Mouse (Mus musculus) stomach, embryonic 14.5 days (tissue): ENCODE data around the gene Spint3. TPM values are rescaled to one million over a fixed set of nuclear protein-coding genes. Genes with fewer than 3 reads are reported as not detected.

Source experiments
- ATAC-seq: fragments of 200-750 bp; cut with Nextera tagmentation; 2 replicates; pipeline ENCODE4 v1.8.0; 2017; ENCODE audit warnings: low read depth, moderate TSS enrichment; ENCODE audit not compliant: insufficient number of reproducible peaks, insufficient read depth, low FRiP score
- H3K27ac ChIP-seq: fragments of 300-500 bp; sonication (generic); 2 replicates; pipeline ENCODE4 v1.5.1; 2014; ENCODE audit warnings: mild to moderate bottlenecking, low read length, moderate library complexity, mixed read lengths
- H3K27me3 ChIP-seq: fragments of 300-500 bp; sonication (generic); 2 replicates; pipeline ENCODE4 v1.6.1; 2014; ENCODE audit warnings: low read length, control low read depth, mixed read lengths; ENCODE audit not compliant: control insufficient read depth, insufficient read depth
- H3K36me3 ChIP-seq: fragments of 300-500 bp; sonication (generic); 2 replicates; pipeline ENCODE4 v1.6.1; 2014; ENCODE audit warnings: mild to moderate bottlenecking, control low read depth, low read length, moderate library complexity, mixed read lengths; ENCODE audit not compliant: control insufficient read depth, insufficient read depth
- H3K4me1 ChIP-seq: fragments of 300-500 bp; sonication (generic); 2 replicates; pipeline ENCODE4 v1.6.1; 2014; ENCODE audit warnings: low read length, control low read depth, mixed read lengths; ENCODE audit not compliant: control insufficient read depth, insufficient read depth
- H3K4me2 ChIP-seq: fragments of 300-500 bp; sonication (generic); replicated peaks from 2 replicates; pipeline ENCODE4 v1.6.1; 2014; ENCODE audit warnings: low read depth, low read length, control low read depth
- H3K4me3 ChIP-seq: fragments of 300-500 bp; sonication (generic); 2 replicates; pipeline ENCODE4 v1.5.1; 2014; ENCODE audit warnings: low read depth, low read length, control low read depth
- H3K9ac ChIP-seq: fragments of 300-500 bp; sonication (generic); replicated peaks from 2 replicates; pipeline ENCODE4 v1.6.1; 2014; ENCODE audit warnings: low read depth, mild to moderate bottlenecking, control low read depth, low read length, moderate library complexity, mixed read lengths
- H3K9me3 ChIP-seq: fragments of 300-500 bp; sonication (generic); 2 replicates; pipeline ENCODE4 v1.6.1; 2016; ENCODE audit warnings: low read depth, low read length, control low read depth; ENCODE audit not compliant: control insufficient read depth
- WGBS: fragments of 180-500 bp; shearing (Covaris S2); extraction: QIAGEN DNeasy Blood & Tissue Kit; methylation state at CpG from one replicate; pipeline ENCODE4 v1.1.7; 2014; 5-methylcytosine and 5-hydroxymethylcytosine counted together
- polyA plus RNA-seq: library from polyadenylated mRNA; unstranded; fragments of >200 nt; fragmentation: Nextera tagmentation; extraction: Ambion mirVana; gene quantifications from 2 replicates; pipeline ENCODE4 v1.2.1, GENCODE M21; 2014

Spint3 gene
- polyA plus RNA-seq, 1 experiment from 2014 or later = not detected

GRCm38 (mm10) chr2:164560106-164560505 lies 13.2 kb downstream of the Spint3 start:
- H3K4me3 ChIP-seq = no peak overlapping the region
- H3K9me3 ChIP-seq = no peaks in the 10 kb centered on the region
- no peaks in the 10 kb centered on the region for H3K36me3 ChIP-seq
- H3K27me3 ChIP-seq = no peaks in the 10 kb centered on the region
- no peak overlapping the region for H3K4me2 ChIP-seq
- WGBS = 84% methylated on average over 8 of the region's 8 CpGs
- 0 out of 2 replicates have a peak, but pooled peaks cover 8% of the 10 kb centered on the region for H3K4me1 ChIP-seq
- H3K9ac ChIP-seq = no peak overlapping the region
- no peak overlapping the region for H3K27ac ChIP-seq
- no peak for ATAC-seq

GRCm38 (mm10) chr2:164558991-164559645 lies 14.1 kb downstream of the Spint3 start:
- Histone ChIP-seq H3K4me2 (no peak overlapping the region), H3K4me3 (no peak overlapping the region), H3K4me1 (0 out of 2 replicates have a peak, but pooled peaks cover 4% of the 10 kb centered on the region), H3K27me3 (no peaks in the 10 kb centered on the region), H3K9ac (no peak overlapping the region), H3K9me3 (no peaks in the 10 kb centered on the region), H3K27ac (peak overlapping the region; percentile 68), H3K36me3 (no peaks in the 10 kb centered on the region)
- WGBS = 34% methylated on average over 16 of the region's 16 CpGs
- ATAC-seq = peak; percentile 61; the same call in 1 of the 2 replicates

GRCm38 (mm10) chr2:164558426-164558825 lies 14.8 kb downstream of the Spint3 start:
- 69% methylated on average over 8 of the region's 8 CpGs for WGBS
- no peak overlapping the region for H3K9ac ChIP-seq
- no peak overlapping the region for H3K4me3 ChIP-seq
- peak overlapping the region; percentile 68 for H3K27ac ChIP-seq
- ATAC-seq = no peak
- H3K4me2 ChIP-seq = no peak overlapping the region
- H3K27me3 ChIP-seq = no peaks in the 10 kb centered on the region
- no peaks in the 10 kb centered on the region for H3K9me3 ChIP-seq
- H3K36me3 ChIP-seq = no peaks in the 10 kb centered on the region
- 0 out of 2 replicates have a peak, but pooled peaks cover 4% of the 10 kb centered on the region for H3K4me1 ChIP-seq

GRCm38 (mm10) chr2:164551502-164551901 lies 21.8 kb downstream of the Spint3 start:
- Histone ChIP-seq H3K36me3 (no peaks in the 10 kb centered on the region), H3K4me2 (no peak overlapping the region), H3K9me3 (no peaks in the 10 kb centered on the region), H3K9ac (no peak overlapping the region), H3K27me3 (no peaks in the 10 kb centered on the region), H3K27ac (no peak overlapping the region), H3K4me3 (no peak overlapping the region), H3K4me1 (no peaks in the 10 kb centered on the region)
- WGBS = 81% methylated on average over 9 of the region's 9 CpGs
- no peak for ATAC-seq

- 72% methylated on average over 2 of the region's 2 CpGs for WGBS
- H3K4me2 ChIP-seq = no peak overlapping the region
- H3K4me3 ChIP-seq = no peak overlapping the region
- H3K27me3 ChIP-seq = no peaks in the 10 kb centered on the region
- H3K4me1 ChIP-seq = no peaks in the 10 kb centered on the region
- no peaks in the 10 kb centered on the region for H3K36me3 ChIP-seq
- ATAC-seq = no peak
- H3K27ac ChIP-seq = no peak overlapping the region
- no peaks in the 10 kb centered on the region for H3K9me3 ChIP-seq
- no peak overlapping the region for H3K9ac ChIP-seq
Observed at GRCm38 (mm10) chr2:164550895-164551269, 22.4 kb downstream of the Spint3 start.

- Histone ChIP-seq H3K27me3 (no peaks in the 10 kb centered on the region), H3K9me3 (no peaks in the 10 kb centered on the region), H3K27ac (no peak overlapping the region), H3K9ac (no peak overlapping the region), H3K4me1 (peaks cover 2% of the 10 kb centered on the region; the same call in 1 of the 2 replicates), H3K4me2 (no peak overlapping the region), H3K4me3 (no peak overlapping the region), H3K36me3 (no peaks in the 10 kb centered on the region)
- no peak for ATAC-seq
- 30% methylated on average over 10 of the region's 10 CpGs for WGBS
Observed at GRCm38 (mm10) chr2:164549963-164550894, 23.0 kb downstream of the Spint3 start.

- ATAC-seq = no peak
- 36% methylated on average over 4 of the region's 4 CpGs for WGBS
- no peak overlapping the region for H3K9ac ChIP-seq
Observed at GRCm38 (mm10) chr2:164549338-164549737, 23.9 kb downstream of the Spint3 start.

GRCm38 (mm10) chr2:164544454-164545097 lies 28.7 kb downstream of the Spint3 start:
- no peaks in the 10 kb centered on the region for H3K36me3 ChIP-seq
- H3K27me3 ChIP-seq = no peaks in the 10 kb centered on the region
- peaks cover 14% of the 10 kb centered on the region; the same call in 1 of the 2 replicates for H3K4me1 ChIP-seq
- H3K4me3 ChIP-seq = no peak overlapping the region
- no peak overlapping the region for H3K9ac ChIP-seq
- H3K4me2 ChIP-seq = no peak overlapping the region
- ATAC-seq = no peak
- H3K9me3 ChIP-seq = no peaks in the 10 kb centered on the region
- H3K27ac ChIP-seq = 0 out of 2 replicates have a peak overlapping the region, but pooled peaks have one; percentile 6
- 40% methylated on average over 5 of the region's 5 CpGs for WGBS

More at GRCm38 (mm10) chr2:164549338-164549737, 23.9 kb downstream of the Spint3 start:
- no peak overlapping the region for H3K27ac ChIP-seq
- H3K9me3 ChIP-seq = no peaks in the 10 kb centered on the region
- no peak overlapping the region for H3K4me2 ChIP-seq
- peaks cover 4% of the 10 kb centered on the region; the same call in 1 of the 2 replicates for H3K4me1 ChIP-seq
- no peak overlapping the region for H3K4me3 ChIP-seq
- no peaks in the 10 kb centered on the region for H3K27me3 ChIP-seq
- no peaks in the 10 kb centered on the region for H3K36me3 ChIP-seq
